Comparison of ENCODE assay signal across 8 mouse cellular contexts in the genomic region with DNA sequence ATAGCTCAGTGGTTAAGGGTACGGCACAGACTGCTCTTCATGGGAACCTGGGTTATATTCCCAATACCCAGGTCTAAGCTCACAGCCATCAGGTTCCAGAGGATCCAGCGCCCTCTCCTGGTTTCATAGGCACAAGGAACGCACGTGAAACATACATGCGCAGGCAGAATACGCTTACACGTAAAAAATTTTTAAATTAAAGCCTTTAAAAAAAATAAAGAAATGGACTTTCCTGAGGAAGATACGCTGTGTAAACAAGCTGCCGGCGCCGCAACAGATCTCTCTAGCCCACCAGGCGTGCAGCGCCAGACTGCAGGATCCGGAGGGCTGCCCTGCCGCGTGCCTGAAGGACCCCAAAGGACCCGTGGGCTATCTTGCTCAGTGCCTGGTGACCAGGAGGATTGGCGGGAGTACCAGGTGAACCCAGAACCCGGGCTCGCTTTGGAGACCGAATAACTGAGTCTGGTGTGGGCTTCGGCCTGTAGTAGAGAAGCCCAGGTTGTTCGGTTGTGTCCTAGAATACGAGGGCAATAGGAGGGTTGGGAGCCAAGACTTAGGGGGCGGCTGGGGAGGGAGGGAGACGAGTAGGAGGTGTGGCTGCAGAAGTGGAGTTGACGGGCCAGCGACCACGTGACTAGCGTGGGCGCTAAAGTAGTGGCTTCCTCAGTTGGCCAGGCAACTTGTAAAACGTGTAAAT. TPM values are rescaled to one million over a fixed set of nuclear protein-coding genes. Genes with fewer than 3 reads are reported as not detected.
DNase-seq lines count a peak whose midpoint lies in the region; ATAC-seq lines count a peak whose summit lies in the region.

A gene (plus strand): TSS at position 359 of the 697 bp plus-strand sequence.

- peak within 1 kb of the TSS; percentile 95 for H3K4me2 ChIP-seq in heart, embryonic 14.5 days (ENCODE audit: low read length)
- peak within 1 kb of the TSS; percentile 89 for H3K4me2 ChIP-seq in liver, embryonic 13.5 days
- H3K4me2 ChIP-seq in stomach, embryonic 16.5 days (ENCODE audit: low read depth, low read length): peak within 1 kb of the TSS; percentile 93

- no peaks in the 10 kb centered on the region for H3K27me3 ChIP-seq in heart, embryonic 14.5 days (ENCODE audit: control insufficient read depth, insufficient read depth, low read length)
- H3K27me3 ChIP-seq in liver, embryonic 13.5 days: no peaks in the 10 kb centered on the region
- H3K27me3 ChIP-seq in stomach, embryonic 16.5 days (ENCODE audit: control insufficient read depth, insufficient read depth, low read length): no peaks in the 10 kb centered on the region

- no peaks in the 10 kb centered on the region for H3K9me3 ChIP-seq in heart, embryonic 14.5 days (ENCODE audit: control insufficient read depth, low read length)
- H3K9me3 ChIP-seq in liver, embryonic 13.5 days (replicated peaks): no peaks in the 10 kb centered on the region
- H3K9me3 ChIP-seq in stomach, embryonic 16.5 days (replicated peaks; ENCODE audit: control insufficient read depth, low read length): no peaks in the 10 kb centered on the region

- peak within 1 kb of the TSS; percentile 80 for H3K9ac ChIP-seq in heart, embryonic 14.5 days (ENCODE audit: low read length)
- peak within 1 kb of the TSS; percentile 76 for H3K9ac ChIP-seq in liver, embryonic 13.5 days
- H3K9ac ChIP-seq in stomach, embryonic 16.5 days (ENCODE audit: low read length): peak within 1 kb of the TSS; percentile 83

- peak within 1 kb of the TSS; percentile 72 for H3K4me3 ChIP-seq in brown adipose tissue, adult 24 weeks (ENCODE audit: insufficient read depth, low read depth, low read length)
- H3K4me3 ChIP-seq in heart, embryonic 14.5 days (ENCODE audit: control insufficient read depth in 1 of 2, insufficient read depth in 1 of 2, low read depth in 1 of 2, low read length in 2 of 2): peak within 1 kb of the TSS; percentile 62 to 79
- peak within 1 kb of the TSS; percentile 70 for H3K4me3 ChIP-seq in liver, embryonic 13.5 days (replicated peaks)
- H3K4me3 ChIP-seq in stomach, embryonic 16.5 days (replicated peaks; ENCODE audit: low read length): peak within 1 kb of the TSS; percentile 74

- H3K36me3 ChIP-seq in heart, embryonic 14.5 days (ENCODE audit: control insufficient read depth, insufficient read depth, low read length): peaks cover 18% of the 10 kb centered on the region
- peaks cover 30% of the 10 kb centered on the region for H3K36me3 ChIP-seq in liver, embryonic 13.5 days
- H3K36me3 ChIP-seq in stomach, embryonic 16.5 days (ENCODE audit: control insufficient read depth, insufficient read depth, low read length): no peaks in the 10 kb centered on the region; the same call in 1 of the 2 replicates

- peak; percentile 90 for DNase-seq in CD4-positive, CD25-positive, alpha-beta regulatory T cell, adult 2 months (ENCODE audit: low read depth, low spot score)
- peak; percentile 65 for DNase-seq in fibroblast of lung, adult 2 months (ENCODE audit: low read depth)
- peak; percentile 89 for DNase-seq in kidney, postnatal 14 days
- DNase-seq in liver, embryonic 13.5 days: peak; percentile 87
- peak; percentile 97 for DNase-seq in neural tube, embryonic 10.5 days (ENCODE audit: extremely low spot score, low spot score)

- under 1% methylated on average over 32 of the region's 32 CpGs for WGBS in heart, embryonic 14.5 days
- WGBS in liver, embryonic 13.5 days (ENCODE audit: insufficient replicate concordance): under 1% methylated on average over 32 of the region's 32 CpGs
- under 1% methylated on average over 32 of the region's 32 CpGs for WGBS in stomach, embryonic 16.5 days

- peak within 1 kb of the TSS; percentile 74 for H3K27ac ChIP-seq in brown adipose tissue, adult 24 weeks (replicated peaks; ENCODE audit: low read depth, low read length)
- H3K27ac ChIP-seq in heart, embryonic 14.5 days (replicated peaks in 1 of 2; ENCODE audit: control insufficient read depth in 1 of 2, insufficient read depth in 1 of 2, low read depth in 2 of 2, low read length in 2 of 2): peak within 1 kb of the TSS; percentile 58 to 75
- H3K27ac ChIP-seq in liver, embryonic 13.5 days: peak within 1 kb of the TSS; percentile 66
- H3K27ac ChIP-seq in stomach, embryonic 16.5 days (ENCODE audit: low read length): peak within 1 kb of the TSS; percentile 77

- peak; percentile 91 for ATAC-seq in heart, embryonic 14.5 days (ENCODE audit: insufficient number of reproducible peaks, insufficient read depth, low FRiP score, low read depth)
- peak; percentile 97 for ATAC-seq in liver, embryonic 13.5 days (ENCODE audit: low read depth)
- peak; percentile 95 for ATAC-seq in stomach, embryonic 16.5 days (ENCODE audit: insufficient read depth, low FRiP score)

- peaks cover 3% of the 10 kb centered on the region; the same call in 1 of the 2 replicates for H3K4me1 ChIP-seq in brown adipose tissue, adult 24 weeks (ENCODE audit: control insufficient read depth, insufficient read depth, insufficient read length, low read length)
- peaks cover 4 to 8% of the 10 kb centered on the region in 2 experiments; a peak in 2 of 4 replicates for H3K4me1 ChIP-seq in heart, embryonic 14.5 days (ENCODE audit: control insufficient read depth in 2 of 2, insufficient read depth in 2 of 2, low read length in 2 of 2)
- peaks cover 17% of the 10 kb centered on the region for H3K4me1 ChIP-seq in liver, embryonic 13.5 days (replicated peaks)
- peaks cover 8% of the 10 kb centered on the region; the same call in 1 of the 2 replicates for H3K4me1 ChIP-seq in stomach, embryonic 16.5 days (ENCODE audit: control insufficient read depth, insufficient read depth, low read length)

RNA-seq across cellular contexts. Expression of the gene that starts here (rescaled TPM):
- 11.3 and 12.8 TPM in 2 replicates for polyA plus RNA-seq in brown adipose tissue, adult 24 weeks (2012; ENCODE audit: insufficient read depth, insufficient read length, missing spikeins)
- polyA plus RNA-seq in heart, embryonic 14.5 days (2014; fragmentation: Nextera tagmentation; extraction: Ambion mirVana): 58.6 and 62.3 TPM in 2 replicates
- polyA plus RNA-seq in liver, embryonic 13.5 days (2015; fragmentation: Nextera tagmentation; extraction: Ambion mirVana): 55.1 and 58.0 TPM in 2 replicates
- 58.5 and 61.0 TPM in 2 replicates for polyA plus RNA-seq in stomach, embryonic 16.5 days (2015; fragmentation: Nextera tagmentation; extraction: Ambion mirVana)

Comparison
In these comparisons a context has a peak if more than half of its experiments do, and no peak if none do; other contexts are left out.
1. Peak in every context shown above with its lines: DNase-seq, ATAC-seq, H3K4me3 ChIP-seq and H3K27ac ChIP-seq.